Mouse (Mus musculus) liver, adult 2 months (tissue): ENCODE measurements around the gene Ubr4. TPM values are rescaled to one million over a fixed set of nuclear protein-coding genes. Genes with fewer than 3 reads are reported as not detected.

Experiments
- DNase-seq: peaks from one replicate; pipeline ENCODE4 v3.0.0-alpha.2; 2011; ENCODE audit warnings: low read depth, low spot score; ENCODE audit errors: extremely low read depth
- H3K27ac ChIP-seq: fragments of 200-500 bp; replicated peaks from 2 replicates; pipeline ENCODE4 v1.5.1; 2012; ENCODE audit warnings: low read depth, mild to moderate bottlenecking, control low read depth, inconsistent platforms, low read length; ENCODE audit not compliant: insufficient read depth
- H3K27me3 ChIP-seq: fragments of 200-500 bp; 2 replicates; pipeline ENCODE4 v1.6.1; 2012; ENCODE audit warnings: mild to moderate bottlenecking, moderate library complexity, low read length, inconsistent platforms; ENCODE audit not compliant: control insufficient read depth, insufficient read depth
- H3K36me3 ChIP-seq: fragments of 200-500 bp; 2 replicates; pipeline ENCODE4 v1.6.1; 2012; ENCODE audit warnings: low read length, inconsistent platforms; ENCODE audit not compliant: control insufficient read depth, insufficient read depth
- H3K4me1 ChIP-seq: fragments of 200-500 bp; 2 replicates; pipeline ENCODE4 v1.6.1; 2011; ENCODE audit warnings: low read length; ENCODE audit not compliant: control insufficient read depth, insufficient read depth
- H3K4me3 ChIP-seq: fragments of 200-500 bp; 2 replicates; pipeline ENCODE4 v1.5.1; 2011; ENCODE audit warnings: low read depth, mild to moderate bottlenecking, control low read depth, low read length, moderate library complexity; ENCODE audit not compliant: insufficient read depth
- H3K79me2 ChIP-seq: fragments of 200-500 bp; 2 replicates; pipeline ENCODE4 v1.6.1; 2012; ENCODE audit warnings: inconsistent platforms, mild to moderate bottlenecking, low read length, moderate library complexity; ENCODE audit not compliant: control insufficient read depth, insufficient read depth
- H3K9ac ChIP-seq: fragments of 200-500 bp; 2 replicates; pipeline ENCODE4 v1.6.1; 2012; ENCODE audit warnings: low read depth, mild to moderate bottlenecking, control low read depth, inconsistent platforms, low read length
- CTCF ChIP-seq: fragments of 200-500 bp; IDR thresholded peaks from 2 replicates; pipeline ENCODE4 v1.5.1; 2011; ENCODE audit warnings: low read depth, low read length, control low read depth
- POLR2A ChIP-seq: fragments of 200-500 bp; IDR thresholded peaks from 2 replicates; pipeline ENCODE4 v1.6.1; 2011; ENCODE audit warnings: low read length, control low read depth; ENCODE audit not compliant: insufficient read depth; ENCODE audit errors: extremely low read depth
- WGBS: fragments of 180-500 bp; shearing (Covaris S2); methylation state at CpG from one replicate; pipeline ENCODE4 v1.1.7; 2018; 5-methylcytosine and 5-hydroxymethylcytosine counted together
- polyA plus RNA-seq: library from polyadenylated mRNA; depleted of rRNA; stranded (reverse); fragments of >200 nt; gene quantifications from 2 replicates; pipeline ENCODE4 v1.2.3, GENCODE M21; 2012
- total RNA-seq: library from RNA; depleted of rRNA; stranded (reverse); fragments of >200 nt; gene quantifications from 2 replicates; pipeline ENCODE4 v1.2.3, GENCODE M21; 2014

Gene Ubr4
- total and polyA plus RNA-seq, 2 experiments, result 56.7 to 149 TPM

- H3K4me3 ChIP-seq, result no peak overlapping the region
- peaks cover 77% of the 10 kb centered on the region for H3K36me3 ChIP-seq
- 84% methylated on average over 11 of the region's 11 CpGs for WGBS
- H3K9ac ChIP-seq, result no peak overlapping the region
- no peaks in the 10 kb centered on the region for H3K4me1 ChIP-seq
- no peaks in the 10 kb centered on the region for H3K79me2 ChIP-seq
- no peaks in the 10 kb centered on the region for H3K27me3 ChIP-seq
- no peak overlapping the region for H3K27ac ChIP-seq
- DNase-seq, result no peak
- no peak for TF ChIP-seq POLR2A
- TF ChIP-seq CTCF, result no peak
These were observed 94.6 kb downstream of the Ubr4 start for GRCm38 (mm10) chr4:139446731-139447675.

- no peak for DNase-seq
- Histone ChIP-seq H3K27ac (no peak overlapping the region), H3K4me3 (no peak overlapping the region), H3K79me2 (no peaks in the 10 kb centered on the region), H3K4me1 (no peaks in the 10 kb centered on the region), H3K27me3 (no peaks in the 10 kb centered on the region), H3K9ac (no peak overlapping the region), H3K36me3 (peaks cover 78% of the 10 kb centered on the region)
- no peak for TF ChIP-seq POLR2A
- TF ChIP-seq CTCF, result no peak
- WGBS, result 95% methylated on average over 8 of the region's 8 CpGs
These were observed 100.7 kb downstream of the Ubr4 start for GRCm38 (mm10) chr4:139452944-139453700.

GRCm38 (mm10) chr4:139454339-139454738, 101.9 kb downstream of the Ubr4 start:
- Histone ChIP-seq H3K27ac (no peak overlapping the region), H3K9ac (no peak overlapping the region), H3K79me2 (no peaks in the 10 kb centered on the region), H3K4me3 (no peak overlapping the region), H3K4me1 (no peaks in the 10 kb centered on the region), H3K27me3 (no peaks in the 10 kb centered on the region), H3K36me3 (peaks cover 73% of the 10 kb centered on the region)
- no peak for TF ChIP-seq POLR2A
- no peak for TF ChIP-seq CTCF
- WGBS, result 86% methylated on average over 6 of the region's 6 CpGs
- DNase-seq, result no peak

- Histone ChIP-seq H3K36me3 (peaks cover 66% of the 10 kb centered on the region), H3K4me1 (no peaks in the 10 kb centered on the region), H3K27me3 (no peaks in the 10 kb centered on the region), H3K9ac (no peak overlapping the region), H3K79me2 (peaks cover 3% of the 10 kb centered on the region; the same call in 1 of the 2 replicates), H3K4me3 (no peak overlapping the region), H3K27ac (no peak overlapping the region)
- TF ChIP-seq CTCF, result no peak
- TF ChIP-seq POLR2A, result no peak
- 92% methylated on average over 15 of the region's 15 CpGs for WGBS
- no peak for DNase-seq
These were observed 107.6 kb downstream of the Ubr4 start for GRCm38 (mm10) chr4:139459970-139460369.

- Histone ChIP-seq H3K4me1 (no peaks in the 10 kb centered on the region), H3K27ac (no peak overlapping the region), H3K9ac (no peak overlapping the region), H3K79me2 (peaks cover 3% of the 10 kb centered on the region; the same call in 1 of the 2 replicates), H3K4me3 (no peak overlapping the region), H3K36me3 (peaks cover 63% of the 10 kb centered on the region), H3K27me3 (no peaks in the 10 kb centered on the region)
- WGBS, result 94% methylated on average over 12 of the region's 12 CpGs
- no peak for TF ChIP-seq POLR2A
- no peak for TF ChIP-seq CTCF
- DNase-seq, result no peak
These were observed 111.8 kb downstream of the Ubr4 start for GRCm38 (mm10) chr4:139464163-139464562.

GRCm38 (mm10) chr4:139466541-139466940, 114.1 kb downstream of the Ubr4 start:
- no peak for DNase-seq
- no peaks in the 10 kb centered on the region for H3K4me1 ChIP-seq
- 87% methylated on average over 6 of the region's 6 CpGs for WGBS
- peaks cover 60% of the 10 kb centered on the region for H3K36me3 ChIP-seq
- H3K9ac ChIP-seq, result no peak overlapping the region
- H3K4me3 ChIP-seq, result no peak overlapping the region
- TF ChIP-seq CTCF (no peak), POLR2A (no peak)
- H3K79me2 ChIP-seq, result no peaks in the 10 kb centered on the region
- no peaks in the 10 kb centered on the region for H3K27me3 ChIP-seq
- no peak overlapping the region for H3K27ac ChIP-seq
